Mouse (Mus musculus) kidney, postnatal 0 days (tissue): Measurements from ENCODE around the gene Cog1. TPM values are rescaled to one million over a fixed set of nuclear protein-coding genes. Genes with fewer than 3 reads are reported as not detected.

ENCODE experiments used
- ATAC-seq: fragments of 200-750 bp; cut with Nextera tagmentation; replicated peaks from 2 replicates; pipeline ENCODE4 v1.8.0; 2017; ENCODE audit warnings: low read depth, moderate number of reproducible peaks, moderate TSS enrichment, moderate library complexity; ENCODE audit not compliant: low FRiP score
- DNase-seq: peaks from one replicate; pipeline ENCODE4 v3.0.0-alpha.2; 2016; ENCODE audit warnings: low spot score
- H3K27ac ChIP-seq: fragments of 300-500 bp; sonication (generic); 2 replicates; pipeline ENCODE4 v1.5.1; 2014; ENCODE audit warnings: mild to moderate bottlenecking
- H3K27me3 ChIP-seq: fragments of 300-500 bp; sonication (generic); 2 replicates; pipeline ENCODE4 v1.6.1; 2014; ENCODE audit warnings: low read length, mixed read lengths; ENCODE audit not compliant: insufficient read depth
- H3K36me3 ChIP-seq: fragments of 300-500 bp; sonication (generic); 2 replicates; pipeline ENCODE4 v1.6.1; 2014; ENCODE audit warnings: low read length, mixed read lengths; ENCODE audit not compliant: insufficient read depth
- H3K4me1 ChIP-seq: fragments of 300-500 bp; sonication (generic); replicated peaks from 2 replicates; pipeline ENCODE4 v1.6.1; 2014; ENCODE audit warnings: antibody characterized with exemption, low read length, mixed read lengths; ENCODE audit not compliant: insufficient read depth
- H3K4me2 ChIP-seq: fragments of 300-500 bp; sonication (generic); 2 replicates; pipeline ENCODE4 v1.6.1; 2014; ENCODE audit warnings: mild to moderate bottlenecking, low read length, moderate library complexity, mixed read lengths
- H3K4me3 ChIP-seq: fragments of 300-500 bp; sonication (generic); replicated peaks from 2 replicates; pipeline ENCODE4 v1.5.1; 2014; ENCODE audit warnings: low read depth, low read length
- H3K9ac ChIP-seq: fragments of 300-500 bp; sonication (generic); 2 replicates; pipeline ENCODE4 v1.6.1; 2014; ENCODE audit warnings: low read depth, low read length
- H3K9me3 ChIP-seq: fragments of 300-500 bp; sonication (generic); replicated peaks from 2 replicates; pipeline ENCODE4 v1.6.1; 2016; ENCODE audit warnings: low read length, inconsistent platforms, mixed read lengths
- CTCF ChIP-seq: IDR thresholded peaks from 2 replicates; pipeline ENCODE4 v1.5.1; 2016; ENCODE audit warnings: antibody characterized with exemption, low read depth, mild to moderate bottlenecking, moderate library complexity
- WGBS: fragments of 180-500 bp; shearing (Covaris S2); extraction: QIAGEN DNeasy Blood & Tissue Kit; methylation state at CpG from one replicate; pipeline ENCODE4 v1.1.7; 2014; 5-methylcytosine and 5-hydroxymethylcytosine counted together
- polyA plus RNA-seq: library from polyadenylated mRNA; unstranded; fragments of >200 nt; fragmentation: Nextera tagmentation; extraction: Ambion mirVana; gene quantifications from 2 replicates; pipeline ENCODE4 v1.2.1, GENCODE M21; 2015

The Cog1 gene
- polyA plus RNA-seq, 1 experiment from 2014 or later: 21.0 TPM

DNA sequence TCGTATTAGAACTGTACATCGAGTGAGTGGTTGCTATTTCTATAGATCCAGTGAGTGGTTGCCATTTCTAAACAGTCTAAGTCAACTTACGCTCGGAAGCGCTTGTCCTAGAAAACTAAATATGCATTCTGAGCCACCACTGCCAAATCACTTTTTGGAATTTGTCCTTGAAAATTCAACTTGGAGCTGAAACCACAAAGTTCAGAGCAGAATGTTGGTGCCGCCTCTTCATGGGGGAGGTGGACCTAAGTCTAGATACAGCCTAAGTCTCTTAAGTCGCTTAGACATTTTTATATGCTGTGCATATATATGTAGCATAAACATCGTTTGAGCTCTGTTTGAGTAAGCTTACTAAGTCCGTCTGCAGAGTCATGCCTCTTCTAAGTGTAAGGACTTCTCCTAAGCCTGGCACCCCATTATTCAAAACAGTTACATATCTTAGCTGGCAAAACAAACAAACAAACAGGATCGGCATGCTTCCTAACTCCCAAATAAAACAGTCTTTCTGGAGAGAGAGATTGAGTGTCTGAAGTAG, 37.8 kb upstream of the Cog1 start:
- Histone ChIP-seq H3K4me2 (no peak overlapping the region), H3K36me3 (no peaks in the 10 kb centered on the region), H3K4me3 (no peak overlapping the region), H3K27ac (no peak overlapping the region), H3K9me3 (no peaks in the 10 kb centered on the region), H3K27me3 (no peaks in the 10 kb centered on the region; the same call in 1 of the 2 replicates), H3K4me1 (peaks cover 11% of the 10 kb centered on the region; the same call in 1 of the 2 replicates), H3K9ac (no peak overlapping the region)
- DNase-seq (no peak), ATAC-seq (no peak)
- TF ChIP-seq CTCF: no peak
- WGBS: 71% methylated on average over 10 of the region's 10 CpGs

- Histone ChIP-seq H3K4me2 (peak overlapping the region; percentile 23; the same call in 1 of the 2 replicates), H3K27ac (no peak overlapping the region), H3K9ac (peak overlapping the region; percentile 19; the same call in 1 of the 2 replicates), H3K4me1 (peaks cover 11% of the 10 kb centered on the region; the same call in 1 of the 2 replicates), H3K36me3 (no peaks in the 10 kb centered on the region), H3K27me3 (no peaks in the 10 kb centered on the region; the same call in 1 of the 2 replicates), H3K9me3 (no peaks in the 10 kb centered on the region), H3K4me3 (no peak overlapping the region)
- DNase-seq (peak; percentile 64), ATAC-seq (no peak)
- TF ChIP-seq CTCF: peak; percentile 75
- 10% methylated on average over 24 of the region's 24 CpGs for WGBS
These were observed 37.0 kb upstream of the Cog1 start for GRCm38 (mm10) chr11:113611664-113612611.

DNA sequence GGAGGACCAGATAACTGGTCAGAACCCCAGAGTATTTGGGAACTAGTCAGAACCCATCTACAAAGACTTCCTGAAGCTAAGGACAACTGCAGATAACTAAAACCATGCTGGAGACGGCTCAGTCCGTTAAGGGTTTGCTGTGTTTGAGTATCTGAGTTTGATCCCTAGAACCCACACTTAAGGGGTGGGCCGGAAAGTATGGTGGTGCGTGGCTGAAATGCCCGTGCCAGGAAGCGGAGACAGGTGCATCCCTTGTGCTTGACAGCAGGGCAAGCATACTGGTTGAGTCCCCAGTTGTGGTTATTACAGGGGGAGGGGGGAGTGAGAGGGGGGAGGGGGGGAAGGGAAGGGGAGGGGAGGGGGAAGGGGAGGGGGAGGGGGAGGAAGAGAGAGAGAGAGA, 34.5 kb upstream of the Cog1 start:
- DNase-seq (no peak), ATAC-seq (no peak)
- peaks cover 23% of the 10 kb centered on the region; the same call in 1 of the 2 replicates for H3K4me1 ChIP-seq
- H3K9ac ChIP-seq: no peak overlapping the region
- H3K4me3 ChIP-seq: no peak overlapping the region
- no peak for TF ChIP-seq CTCF
- H3K27ac ChIP-seq: no peak overlapping the region
- no peaks in the 10 kb centered on the region for H3K36me3 ChIP-seq
- no peaks in the 10 kb centered on the region for H3K9me3 ChIP-seq
- no peaks in the 10 kb centered on the region; the same call in none of the 2 replicates for H3K27me3 ChIP-seq
- 87% methylated on average over 6 of the region's 6 CpGs for WGBS
- no peak overlapping the region for H3K4me2 ChIP-seq

DNA sequence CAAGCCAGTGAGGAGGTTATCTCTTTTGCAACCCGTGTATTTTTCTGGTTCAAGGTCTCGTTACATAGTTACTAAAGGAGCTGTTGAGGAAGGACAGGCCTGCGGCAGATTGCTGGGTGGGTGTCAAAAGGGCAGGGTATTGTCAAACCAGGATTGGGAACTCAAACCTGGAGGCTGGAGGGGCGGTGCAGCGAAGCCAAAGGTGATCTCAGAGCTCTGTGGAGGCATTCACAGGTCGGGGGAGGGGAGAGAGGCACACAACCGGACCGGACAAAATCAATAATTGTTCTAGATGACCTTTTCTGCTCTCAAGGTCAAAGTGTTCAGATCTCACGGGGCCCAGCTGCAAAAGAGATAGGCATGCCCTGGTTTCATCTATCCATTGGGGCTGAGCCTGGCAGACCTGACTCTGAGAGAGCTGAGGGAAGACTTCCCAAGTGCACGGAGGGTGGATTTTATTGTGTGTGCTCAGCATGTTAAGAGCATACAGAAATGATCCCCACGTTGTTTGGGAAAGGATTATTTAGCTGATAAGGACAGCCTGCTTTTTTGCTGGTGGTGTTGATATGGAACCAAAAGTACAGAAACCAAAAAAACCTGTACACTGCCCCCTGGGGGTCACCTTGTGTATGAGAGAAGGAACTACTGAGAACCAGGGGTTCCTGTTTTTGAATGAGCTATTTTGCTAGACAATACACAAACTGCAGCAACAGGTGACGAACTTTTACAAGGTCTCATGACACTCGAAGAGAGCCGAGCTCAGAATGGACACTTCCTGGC, 31.6 kb upstream of the Cog1 start:
- Histone ChIP-seq H3K27me3 (peaks cover 10% of the 10 kb centered on the region), H3K9me3 (no peaks in the 10 kb centered on the region), H3K27ac (no peak overlapping the region), H3K4me1 (peaks cover 12% of the 10 kb centered on the region; the same call in 1 of the 2 replicates), H3K36me3 (no peaks in the 10 kb centered on the region), H3K9ac (no peak overlapping the region), H3K4me2 (no peak overlapping the region), H3K4me3 (no peak overlapping the region)
- peak; percentile 66 for TF ChIP-seq CTCF
- no peak; the same call in 1 of the 2 replicates for ATAC-seq
- DNase-seq: peak; percentile 75
- 41% methylated on average over 14 of the region's 14 CpGs for WGBS

GRCm38 (mm10) chr11:113618303-113618671, 30.7 kb upstream of the Cog1 start:
- no peaks in the 10 kb centered on the region for H3K36me3 ChIP-seq
- TF ChIP-seq CTCF: no peak
- DNase-seq (no peak), ATAC-seq (no peak)
- peak overlapping the region; percentile 83 for H3K4me2 ChIP-seq
- H3K4me3 ChIP-seq: peak overlapping the region; percentile 30; the same call in 1 of the 2 replicates
- H3K27ac ChIP-seq: no peak overlapping the region
- peaks cover 10% of the 10 kb centered on the region for H3K27me3 ChIP-seq
- H3K9ac ChIP-seq: no peak overlapping the region
- no peaks in the 10 kb centered on the region for H3K9me3 ChIP-seq
- peaks cover 12% of the 10 kb centered on the region; the same call in 1 of the 2 replicates for H3K4me1 ChIP-seq
- WGBS: 21% methylated on average over 4 of the region's 4 CpGs
